Mouse (Mus musculus) left cerebral cortex, adult 2 months (tissue): ENCODE data around the gene Btbd10. TPM values are rescaled to one million over a fixed set of nuclear protein-coding genes. Genes with fewer than 3 reads are reported as not detected.
A peak's percentile ranks its signal among the peaks of the same experiment; 100 is the strongest.

Experiments
- DNase-seq, 2 experiments: peaks; one replicate each; pipeline ENCODE4 v3.0.0; 2021 to 2022; ENCODE audit warnings: low spot score in 2 of 2, mixed read lengths in 1 of 2; ENCODE audit errors: extremely low spot score in 1 of 2
- H3K27ac ChIP-seq: fragments of 200-600 bp; 2 replicates; pipeline ENCODE4 v1.8.1; 2022
- H3K4me3 ChIP-seq: fragments of 200-600 bp; 2 replicates; pipeline ENCODE4 v1.8.1; 2022
- CTCF ChIP-seq: fragments of 200-600 bp; IDR thresholded peaks from 2 replicates; pipeline ENCODE4 v1.8.1; 2022; ENCODE audit warnings: antibody characterized with exemption, mild to moderate bottlenecking, moderate library complexity
- intact Hi-C: fragments of 180-260 bp; cut with DNase I; formaldehyde crosslinking; loops from one replicate; pipeline ENCODE4 v1.15.1; 2025
- long read RNA-seq, 2 experiments: library from polyadenylated mRNA; stranded (forward); transcript quantifications; one replicate each; pipeline ENCODE4 v2.0.0; 2021; ENCODE audit warnings: borderline mapping rate in 2 of 2
- total RNA-seq, 2 experiments: library from RNA; stranded (reverse); gene quantifications; 2 replicates each; pipeline ENCODE4 v1.2.3; 2021

Gene Btbd10
- 100 to 1,000 TPM in 1 of 2 experiments, 10 to 100 TPM in 1; 90.1 to 104 TPM for total RNA-seq
- long read RNA-seq, experiment 1, transcript Btbd10-202 (8 exons, 2,384 nt), result major isoform, 56 of 126 reads
- long read RNA-seq, experiment 1, transcript Btbd10-203 (9 exons, 2,394 nt), result minor isoform, 12 of 126 reads
- long read RNA-seq, experiment 1, transcript Btbd10-201 (11 exons, 2,581 nt), result minor isoform, 35 of 126 reads
- long read RNA-seq, experiment 1, partial matches to known transcripts, result 7 of 126 reads
- long read RNA-seq, experiment 1, other reads (novel, unspliced or antisense), result 16 of 126 reads
- long read RNA-seq, experiment 2, transcript Btbd10-202 (8 exons, 2,384 nt), result major isoform, 23 of 60 reads
- long read RNA-seq, experiment 2, transcript Btbd10-201 (11 exons, 2,581 nt), result minor isoform, 19 of 60 reads
- long read RNA-seq, experiment 2, partial matches to known transcripts, result 3 of 60 reads
- long read RNA-seq, experiment 2, other reads (novel, unspliced or antisense), result 12 of 60 reads

DNA sequence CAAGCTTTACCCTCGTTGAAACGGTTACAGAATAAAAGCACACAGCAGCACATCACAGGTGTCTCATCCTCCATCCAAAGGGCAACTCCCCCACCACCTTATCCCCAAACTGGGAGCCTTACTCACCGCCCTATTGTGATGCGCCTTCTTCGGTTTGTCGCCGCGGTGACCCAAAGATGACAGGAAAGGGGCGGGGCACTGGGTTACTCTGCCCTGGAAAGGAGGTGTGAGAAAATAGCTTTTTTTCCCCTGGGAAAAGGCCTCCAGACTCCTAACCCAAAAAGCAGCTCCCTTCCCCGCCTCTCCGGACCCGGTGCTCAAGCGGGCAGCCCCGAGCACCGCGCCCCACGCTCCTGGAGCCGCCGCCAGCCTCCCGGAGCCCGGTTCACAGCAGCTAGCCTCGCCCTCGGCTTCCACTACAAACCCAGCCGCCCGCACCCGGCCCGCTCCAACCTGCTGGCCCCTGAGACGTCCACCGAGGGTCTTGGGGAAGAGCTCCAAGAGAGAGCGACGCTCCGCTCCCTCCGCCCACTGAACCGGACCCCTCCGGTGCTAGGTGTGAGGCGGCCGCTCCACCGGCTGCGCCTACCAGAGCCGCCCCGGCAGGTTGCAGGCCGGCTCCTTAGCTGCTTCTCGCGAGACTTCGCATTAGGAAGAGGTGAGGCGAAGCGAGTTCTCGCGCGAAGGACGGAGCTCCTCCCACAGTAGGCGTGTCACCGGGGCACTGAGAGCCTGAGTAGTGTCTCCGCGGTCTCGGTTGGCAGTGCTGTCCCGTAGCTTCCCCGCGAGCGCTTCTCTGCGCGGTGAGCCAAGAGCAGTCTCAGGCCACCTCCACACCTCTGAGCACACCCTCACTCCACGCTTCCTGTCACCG lies at the start of gene Btbd10:
TSS of gene Btbd10 (minus strand) at position 647 of the 874 bp plus-strand sequence.
- H3K27ac ChIP-seq, result peak within 1 kb of the TSS; percentile 85
- DNase-seq, result peak; percentile 95 to 96
- intact Hi-C loops, result loop anchor here (1.0 kb wide), 1 partner anchor 226 kb away; no protein-coding TSS in a partner anchor
- peak within 1 kb of the TSS; percentile 82 for H3K4me3 ChIP-seq
- no peak for TF ChIP-seq CTCF

DNA sequence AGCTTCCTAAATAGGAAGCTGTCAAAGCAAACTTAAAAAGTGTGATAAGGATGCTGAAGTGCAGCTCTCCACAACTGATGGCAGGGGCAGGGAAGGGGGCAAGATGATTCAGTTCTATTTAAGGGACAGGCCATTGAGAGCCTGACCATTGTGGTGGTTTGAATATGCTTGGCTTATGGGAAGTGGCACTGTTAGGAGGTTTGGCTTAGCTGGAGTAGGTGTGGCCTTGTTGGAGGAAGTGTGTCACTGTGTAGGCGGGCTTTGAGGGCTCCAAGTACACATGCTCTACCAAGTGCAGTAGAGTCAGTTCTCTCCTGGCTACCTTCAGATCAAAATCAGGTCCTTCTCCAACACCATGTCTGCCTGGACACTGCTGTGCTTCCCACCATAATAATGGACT lies 47.3 kb upstream of the Btbd10 start:
- H3K27ac ChIP-seq, result peak overlapping the region; percentile 74; the same call in 1 of the 2 replicates
- no peak overlapping the region for H3K4me3 ChIP-seq
- intact Hi-C loops, result no loop called here
- TF ChIP-seq CTCF, result no peak
- no peak for DNase-seq

DNA sequence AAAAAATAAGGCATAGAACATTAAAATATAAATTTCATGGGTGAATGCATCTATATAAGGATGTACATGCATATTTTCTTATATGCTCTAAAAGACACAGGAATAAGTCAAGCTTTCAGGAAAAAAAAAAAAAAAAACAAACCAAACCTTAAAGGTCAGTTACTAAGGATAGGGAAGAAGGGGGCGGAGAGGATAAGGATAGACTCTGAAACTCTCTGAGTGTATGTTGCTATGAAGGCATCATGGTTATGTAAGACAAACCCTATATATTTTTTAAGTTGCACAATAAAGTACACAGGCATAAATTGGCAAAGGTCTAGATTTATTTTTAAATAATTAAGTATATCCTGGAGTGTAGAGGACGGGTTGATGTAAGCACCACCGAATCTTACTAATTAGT lies 46.1 kb upstream of the Btbd10 start:
- no peak for TF ChIP-seq CTCF
- no peak for DNase-seq

DNA sequence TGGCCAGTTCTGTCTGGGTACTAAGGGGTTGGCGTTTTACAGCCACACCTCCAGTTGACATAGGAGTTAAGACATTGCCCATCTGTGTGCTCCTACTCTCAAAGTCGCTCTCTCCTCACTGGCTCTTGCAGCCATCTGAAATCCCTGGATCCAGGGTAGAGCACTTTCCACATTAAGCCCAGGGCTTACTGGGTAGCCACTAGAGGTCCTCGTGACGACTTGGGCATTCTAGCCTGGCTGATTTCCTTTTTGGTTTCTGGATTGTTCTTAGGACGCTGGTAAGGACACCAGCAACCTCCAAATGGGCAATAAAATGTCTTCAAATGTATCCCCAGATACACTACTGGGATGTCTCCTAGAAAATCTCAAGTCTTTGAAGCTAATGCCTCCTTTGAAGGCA lies 39.5 kb upstream of the Btbd10 start:
- no peak; the same call in 1 of the 2 replicates for TF ChIP-seq CTCF
- no peak overlapping the region for H3K27ac ChIP-seq
- H3K4me3 ChIP-seq, result no peak overlapping the region
- intact Hi-C loops, result no loop called here
- DNase-seq, result no peak

More for the DNA sequence above, 46.1 kb upstream of the Btbd10 start:
- no peak overlapping the region for H3K4me3 ChIP-seq
- intact Hi-C loops, result no loop called here
- peak overlapping the region; percentile 74; the same call in 1 of the 2 replicates for H3K27ac ChIP-seq

DNA sequence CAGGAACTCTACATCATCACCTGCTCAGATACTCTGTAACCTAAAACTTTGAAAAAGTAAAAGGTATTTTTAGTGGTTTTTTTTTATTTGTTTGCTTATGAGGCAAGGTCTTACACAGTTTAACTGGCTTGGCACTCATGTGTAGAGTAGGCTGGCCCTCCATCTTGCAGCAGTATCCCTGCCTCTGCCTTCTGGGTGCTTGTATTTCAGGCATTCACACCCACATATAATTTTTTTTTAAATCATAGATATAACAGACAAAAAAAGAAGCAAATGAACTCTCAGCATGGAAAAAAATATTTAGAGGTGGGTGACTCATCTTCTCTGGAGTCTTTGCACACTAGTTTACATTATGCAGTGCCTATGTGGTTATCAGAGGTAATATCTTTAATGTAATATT lies 28.9 kb upstream of the Btbd10 start:
- intact Hi-C loops, result no loop called here
- H3K27ac ChIP-seq, result peak overlapping the region; percentile 2; the same call in 1 of the 2 replicates
- no peak overlapping the region for H3K4me3 ChIP-seq
- no peak for TF ChIP-seq CTCF
- DNase-seq, result no peak

DNA sequence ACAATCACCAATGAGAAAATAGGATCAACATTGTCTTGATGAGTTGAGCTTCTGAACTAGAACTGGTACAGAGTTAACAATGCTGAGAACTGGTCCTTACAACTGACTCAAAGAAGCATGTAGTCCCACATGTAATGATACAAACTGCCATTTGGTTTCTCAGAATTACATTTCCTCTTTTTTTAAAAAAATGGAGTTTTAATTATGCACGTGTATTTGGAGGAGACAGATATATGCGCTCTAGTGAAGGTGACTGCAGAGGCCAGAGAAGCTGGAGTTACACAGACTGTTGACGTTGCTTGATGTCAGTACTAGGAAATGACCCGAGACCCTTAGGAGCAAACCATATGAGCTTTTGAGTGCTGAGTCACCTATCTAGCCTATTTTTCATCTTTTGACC lies 27.5 kb upstream of the Btbd10 start:
- TF ChIP-seq CTCF, result no peak
- intact Hi-C loops, result no loop called here
- no peak for DNase-seq

DNA sequence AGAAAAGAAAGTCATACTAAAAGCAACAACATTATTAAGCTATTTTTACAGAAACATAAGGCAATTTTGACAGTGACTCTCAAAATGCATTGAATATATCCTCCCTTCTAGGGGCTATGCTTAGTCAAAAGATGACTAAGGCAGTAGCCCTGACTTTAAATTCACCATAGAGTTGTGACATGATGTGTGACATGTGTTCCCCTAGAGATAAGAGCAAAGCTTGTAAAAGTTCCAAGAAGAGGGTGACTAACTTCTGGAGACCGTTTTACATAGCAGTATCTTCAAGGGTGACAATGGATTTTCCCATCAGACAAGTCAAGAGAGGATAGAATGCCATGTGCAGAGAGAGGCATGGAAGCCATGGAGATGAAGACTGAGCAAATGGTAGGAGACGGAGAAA lies 22.4 kb upstream of the Btbd10 start:
- Histone ChIP-seq H3K4me3 (no peak overlapping the region), H3K27ac (no peak overlapping the region)
- no peak for DNase-seq
- TF ChIP-seq CTCF, result no peak
- intact Hi-C loops, result no loop called here

More for the DNA sequence above, 27.5 kb upstream of the Btbd10 start:
- H3K27ac ChIP-seq, result no peak overlapping the region
- no peak overlapping the region for H3K4me3 ChIP-seq

DNA sequence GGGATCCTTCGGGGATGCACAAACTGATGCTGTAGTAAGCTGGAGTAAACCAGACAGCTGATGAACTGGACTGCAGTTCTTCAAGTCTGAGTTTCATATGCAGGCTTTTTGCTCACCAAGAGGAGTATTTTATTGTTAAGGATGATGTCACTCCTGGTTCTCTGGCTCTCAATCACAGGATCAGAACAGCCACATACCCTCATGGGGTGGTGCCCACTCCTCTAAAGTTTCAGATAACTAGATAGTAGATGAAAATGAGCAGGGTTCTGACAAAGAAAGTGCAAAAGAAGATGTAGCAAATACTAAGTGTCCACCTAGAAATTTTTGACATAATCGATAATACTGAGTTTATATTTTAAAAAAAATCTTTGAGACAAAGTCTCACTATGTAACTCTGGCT lies 19.3 kb upstream of the Btbd10 start, which contains the start of gene Pth:
TSS of gene Pth (minus strand) at position 101 of the 400 bp plus-strand sequence.
- H3K27ac ChIP-seq, result no peak within 1 kb of the TSS
- intact Hi-C loops, result no loop called here
- TF ChIP-seq CTCF, result no peak
- H3K4me3 ChIP-seq, result no peak within 1 kb of the TSS
- no peak for DNase-seq

DNA sequence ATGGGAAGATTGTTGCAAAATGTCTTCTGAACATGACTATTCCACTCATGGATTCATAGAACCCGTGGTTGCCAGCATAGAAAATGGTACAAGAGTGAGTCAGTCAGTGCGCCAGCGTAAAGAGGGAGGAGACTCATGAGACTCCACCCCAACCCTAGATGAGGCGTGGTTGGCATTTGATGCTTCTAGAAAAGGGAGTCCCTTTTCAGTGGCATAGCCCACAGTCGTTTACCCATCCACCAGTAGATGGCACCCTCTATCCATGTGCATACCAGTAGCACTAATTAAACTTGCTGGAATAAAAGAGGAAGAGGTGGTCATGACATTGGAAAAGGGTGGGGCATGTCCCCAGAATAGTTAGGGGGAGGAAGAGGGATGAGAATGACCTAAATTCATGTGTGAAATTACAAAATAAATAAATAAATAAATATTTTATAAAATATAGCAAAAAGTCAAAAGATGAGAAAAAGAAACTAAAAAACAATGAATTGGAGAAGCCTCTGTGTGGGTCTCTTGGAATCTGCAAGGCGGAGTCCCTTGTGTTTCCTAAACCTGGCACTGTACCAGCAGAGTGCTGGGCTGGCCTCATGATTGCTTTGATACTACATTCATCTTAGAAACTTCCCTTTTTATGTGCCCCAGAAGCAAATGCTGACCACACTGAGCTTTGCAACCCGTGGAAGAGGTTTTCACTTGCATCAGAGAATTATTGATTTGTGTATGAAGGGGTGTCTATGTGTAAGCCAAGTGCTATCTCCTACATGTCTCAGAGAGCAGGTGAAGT lies 8.9 kb upstream of the Btbd10 start:
- TF ChIP-seq CTCF, result peak; percentile 97
- DNase-seq, result peak; percentile 44 to 56
- Histone ChIP-seq H3K27ac (no peak overlapping the region), H3K4me3 (no peak overlapping the region)
- intact Hi-C loops, result loop anchor here (1.0 to 10.0 kb wide), 5 partner anchors 57 to 642 kb away; partner anchors contain the start of genes Far1 and Spon1

DNA sequence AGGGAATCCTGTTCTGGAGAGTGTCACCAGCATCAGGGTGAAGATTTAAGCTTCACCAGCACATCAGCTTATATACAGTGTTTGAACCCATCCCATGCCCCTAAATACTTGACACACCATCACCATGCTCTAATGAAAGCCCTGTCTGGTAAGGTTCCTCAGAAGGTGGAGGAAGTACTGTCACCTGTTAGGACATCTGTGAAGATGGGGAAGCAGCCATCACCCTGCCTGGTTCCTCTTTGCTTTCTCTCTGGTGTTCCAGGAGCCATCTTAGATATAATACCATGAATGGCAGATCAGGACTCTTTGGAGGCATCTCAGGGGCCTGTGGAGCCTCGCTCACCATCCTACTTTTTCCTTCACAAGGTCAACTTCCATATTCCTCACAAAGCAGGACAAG lies 3.5 kb upstream of the Btbd10 start:
- no peak for TF ChIP-seq CTCF
- no peak for DNase-seq
- Histone ChIP-seq H3K27ac (no peak overlapping the region), H3K4me3 (no peak overlapping the region)
- intact Hi-C loops, result loop anchor here (10.0 kb wide), 3 partner anchors 62 to 392 kb away; partner anchors contain the start of genes Far1 and Spon1
